Mouse (Mus musculus): ENCODE data around the gene Tmem183a. TPM values are rescaled to one million over a fixed set of nuclear protein-coding genes. Genes with fewer than 3 reads are reported as not detected.

The Tmem183a gene
- polyA plus RNA-seq, 1 experiment from 2014 or later, result 93.7 TPM

Other genes starting within 250 kb of the Tmem183a start
- gene Chil1, start 179.8 kb downstream of the Tmem183a start, polyA plus RNA-seq (2015; fragmentation: Nextera tagmentation; extraction: Ambion mirVana), result 3.6 and 4.9 TPM in 2 replicates
- gene Mybph, start 168.5 kb downstream of the Tmem183a start, polyA plus RNA-seq (2015; fragmentation: Nextera tagmentation; extraction: Ambion mirVana), result 0.35 and 9.0 TPM in 2 replicates
- 15.3 and 22.3 TPM in 2 replicates for gene Adora1, start 126.5 kb downstream of the Tmem183a start, polyA plus RNA-seq (2015; fragmentation: Nextera tagmentation; extraction: Ambion mirVana)
- gene Myog, start 72.0 kb downstream of the Tmem183a start, polyA plus RNA-seq (2015; fragmentation: Nextera tagmentation; extraction: Ambion mirVana), result 1.2 and 28.7 TPM in 2 replicates
- gene Ppfia4, start 29.1 kb downstream of the Tmem183a start, polyA plus RNA-seq (2015; fragmentation: Nextera tagmentation; extraction: Ambion mirVana), result 6.8 and 6.9 TPM in 2 replicates
- gene 4933406M09Rik, start 24.0 kb upstream of the Tmem183a start, polyA plus RNA-seq (2015; fragmentation: Nextera tagmentation; extraction: Ambion mirVana), result not detected in 2 replicates
- 39.7 and 41.5 TPM in 2 replicates for gene Cyb5r1, start 43.6 kb upstream of the Tmem183a start, polyA plus RNA-seq (2015; fragmentation: Nextera tagmentation; extraction: Ambion mirVana)
- gene Adipor1, start 53.4 kb upstream of the Tmem183a start, polyA plus RNA-seq (2015; fragmentation: Nextera tagmentation; extraction: Ambion mirVana), result 88.7 and 97.7 TPM in 2 replicates
- gene Klhl12, start 93.6 kb upstream of the Tmem183a start, polyA plus RNA-seq (2015; fragmentation: Nextera tagmentation; extraction: Ambion mirVana), result 23.1 and 23.7 TPM in 2 replicates
- gene Rabif, start 132.7 kb upstream of the Tmem183a start, polyA plus RNA-seq (2015; fragmentation: Nextera tagmentation; extraction: Ambion mirVana), result 40.2 and 45.4 TPM in 2 replicates
- not detected in 2 replicates for gene Mgat4e, start 187.7 kb upstream of the Tmem183a start, polyA plus RNA-seq (2015; fragmentation: Nextera tagmentation; extraction: Ambion mirVana)
- 48.4 and 51.7 TPM in 2 replicates for gene Kdm5b, start 198.2 kb upstream of the Tmem183a start, polyA plus RNA-seq (2015; fragmentation: Nextera tagmentation; extraction: Ambion mirVana)